Mouse (Mus musculus): ENCODE measurements at regions not wholly inside any gene's neighbourhood (a gene's known extent, or its start where the extent isn't known, plus 50 kb on each side); places are given as distances from the start of the nearest gene placed in this dataset.

- no peak overlapping the region for H3K4me3 ChIP-seq (ENCODE audit: insufficient read depth, low read depth, low read length)
- TF ChIP-seq POLR2A (IDR thresholded peaks at IDR 0.05; ENCODE audit: insufficient read depth, low read depth, low read length) (no peak), CTCF (IDR thresholded peaks at IDR 0.05; ENCODE audit: insufficient read depth, low read depth, low read length) (no peak)
- 96% methylated on average over 9 of the region's 9 CpGs for WGBS
- no peaks in the 10 kb centered on the region for H3K4me1 ChIP-seq (ENCODE audit: control insufficient read depth, insufficient read depth, low read length)
- H3K27ac ChIP-seq (ENCODE audit: insufficient read depth, low read depth, low read length) = no peak overlapping the region
These were observed 55.2 kb upstream of the 1110032F04Rik start for GRCm38 (mm10) chr3:68814011-68814690.

GRCm38 (mm10) chr3:68815621-68816020, 53.8 kb upstream of the 1110032F04Rik start:
- TF ChIP-seq CTCF (IDR thresholded peaks at IDR 0.05; ENCODE audit: insufficient read depth, low read depth, low read length) (no peak), POLR2A (IDR thresholded peaks at IDR 0.05; ENCODE audit: insufficient read depth, low read depth, low read length) (no peak)
- 92% methylated on average over 6 of the region's 6 CpGs for WGBS
- Histone ChIP-seq H3K4me1 (ENCODE audit: control insufficient read depth, insufficient read depth, low read length) (no peaks in the 10 kb centered on the region), H3K27ac (ENCODE audit: insufficient read depth, low read depth, low read length) (no peak overlapping the region), H3K4me3 (ENCODE audit: insufficient read depth, low read depth, low read length) (no peak overlapping the region)

DNA sequence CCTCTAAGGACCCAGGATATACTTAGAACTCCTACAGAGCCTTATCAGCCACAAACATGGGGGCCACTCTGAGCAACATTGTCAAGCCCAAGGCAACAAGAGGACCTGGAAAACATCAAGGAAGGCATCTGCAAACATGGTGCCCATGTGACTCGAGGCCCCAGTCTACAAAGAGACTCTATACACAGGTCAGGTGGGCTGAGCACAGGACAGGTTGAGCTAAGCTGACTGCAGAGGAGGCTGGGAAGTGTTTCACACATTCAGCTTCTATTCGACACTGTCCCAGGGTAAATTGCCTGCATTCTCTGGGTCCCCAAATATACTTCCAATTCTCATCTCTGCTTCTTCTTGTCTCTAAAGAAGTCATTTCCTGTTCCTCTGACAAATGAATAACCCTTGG, 52.1 kb upstream of the 1110032F04Rik start:
- Histone ChIP-seq H3K27ac (ENCODE audit: insufficient read depth, low read depth, low read length) (no peak overlapping the region), H3K4me1 (ENCODE audit: control insufficient read depth, insufficient read depth, low read length) (peaks cover 2% of the 10 kb centered on the region; the same call in 1 of the 2 replicates), H3K4me3 (ENCODE audit: insufficient read depth, low read depth, low read length) (no peak overlapping the region)
- no peak for TF ChIP-seq CTCF (IDR thresholded peaks at IDR 0.05; ENCODE audit: insufficient read depth, low read depth, low read length)
- TF ChIP-seq POLR2A (IDR thresholded peaks at IDR 0.05; ENCODE audit: insufficient read depth, low read depth, low read length) = no peak
- 77% methylated on average over 2 of the region's 2 CpGs for WGBS

Measured in olfactory bulb, adult 2 months (tissue).